Mouse (Mus musculus) cerebellum, adult 2 months (tissue): ENCODE measurements at regions not wholly inside any gene's neighbourhood (a gene's known extent, or its start where the extent isn't known, plus 50 kb on each side); places are given as distances from the start of the nearest gene placed in this dataset.

ENCODE experiments used
- CTCF ChIP-seq: fragments of 200-500 bp; IDR thresholded peaks from 2 replicates; pipeline ENCODE4 v1.5.1; 2011; ENCODE audit warnings: low read depth, mild to moderate bottlenecking, control low read depth, low read length, moderate library complexity, borderline replicate concordance; ENCODE audit not compliant: insufficient read depth
- POLR2A ChIP-seq: fragments of 200-500 bp; IDR thresholded peaks from 2 replicates; pipeline ENCODE4 v1.6.1; 2011; ENCODE audit warnings: low read length, control low read depth, borderline replicate concordance; ENCODE audit not compliant: insufficient read depth

GRCm38 (mm10) chr2:161342648-161343047 is 233.8 kb upstream of the Chd6 start:
- no peak for TF ChIP-seq POLR2A
- TF ChIP-seq CTCF: no peak
